Mouse (Mus musculus) olfactory bulb, adult 2 months (tissue): Measurements from ENCODE around the gene Kcnj15. TPM values are rescaled to one million over a fixed set of nuclear protein-coding genes. Genes with fewer than 3 reads are reported as not detected.

ENCODE experiments used
- H3K27ac ChIP-seq: fragments of 200-500 bp; 2 replicates; pipeline ENCODE4 v1.5.1; 2012; ENCODE audit warnings: low read depth, low read length; ENCODE audit not compliant: insufficient read depth
- H3K4me1 ChIP-seq: fragments of 200-500 bp; 2 replicates; pipeline ENCODE4 v1.6.1; 2012; ENCODE audit warnings: low read length; ENCODE audit not compliant: control insufficient read depth, insufficient read depth
- H3K4me3 ChIP-seq: fragments of 200-500 bp; 2 replicates; pipeline ENCODE4 v1.5.1; 2012; ENCODE audit warnings: mild to moderate bottlenecking, low read depth, low read length, moderate library complexity; ENCODE audit not compliant: insufficient read depth
- CTCF ChIP-seq: fragments of 200-500 bp; IDR thresholded peaks from 2 replicates; pipeline ENCODE4 v1.5.1; 2012; ENCODE audit warnings: low read depth, mild to moderate bottlenecking, low read length, moderate library complexity; ENCODE audit not compliant: insufficient read depth
- POLR2A ChIP-seq: fragments of 200-500 bp; IDR thresholded peaks from 2 replicates; pipeline ENCODE4 v1.6.1; 2012; ENCODE audit warnings: mild to moderate bottlenecking, low read depth, low read length, moderate library complexity; ENCODE audit not compliant: insufficient read depth
- WGBS: fragments of 180-500 bp; shearing (Covaris S2); methylation state at CpG from one replicate; pipeline ENCODE4 v1.1.7; 2018; 5-methylcytosine and 5-hydroxymethylcytosine counted together
- polyA plus RNA-seq: library from polyadenylated mRNA; stranded (reverse); fragments of >200 nt; gene quantifications from 2 replicates; pipeline ENCODE4 v1.2.4, GENCODE M21; 2012; ENCODE audit warnings: low replicate concordance; ENCODE audit not compliant: missing spikeins, insufficient read depth, insufficient read length

Gene Kcnj15
- polyA plus RNA-seq, 1 experiment, result not detected

- Histone ChIP-seq H3K4me1 (no peaks in the 10 kb centered on the region), H3K27ac (no peak overlapping the region), H3K4me3 (no peak overlapping the region)
- TF ChIP-seq CTCF (no peak), POLR2A (no peak)
- WGBS, result 86% methylated on average over 15 of the region's 15 CpGs
Observed at GRCm38 (mm10) chr16:95262706-95263363, 5.5 kb downstream of the Kcnj15 start.

GRCm38 (mm10) chr16:95264324-95264723 lies 7.0 kb downstream of the Kcnj15 start:
- TF ChIP-seq POLR2A (no peak), CTCF (no peak)
- no peak overlapping the region for H3K27ac ChIP-seq
- no peaks in the 10 kb centered on the region for H3K4me1 ChIP-seq
- H3K4me3 ChIP-seq, result no peak overlapping the region
- WGBS, result 77% methylated on average over 5 of the region's 5 CpGs

GRCm38 (mm10) chr16:95267481-95268183 lies 10.3 kb downstream of the Kcnj15 start:
- WGBS, result 73% methylated on average over 11 of the region's 11 CpGs
- no peak overlapping the region for H3K27ac ChIP-seq
- TF ChIP-seq CTCF, result no peak
- no peak for TF ChIP-seq POLR2A
- H3K4me1 ChIP-seq, result no peaks in the 10 kb centered on the region
- no peak overlapping the region for H3K4me3 ChIP-seq

GRCm38 (mm10) chr16:95269610-95270009 lies 12.3 kb downstream of the Kcnj15 start:
- TF ChIP-seq CTCF, result no peak
- no peak for TF ChIP-seq POLR2A
- no peak overlapping the region for H3K27ac ChIP-seq
- 82% methylated on average over 6 of the region's 6 CpGs for WGBS
- no peak overlapping the region for H3K4me3 ChIP-seq
- H3K4me1 ChIP-seq, result no peaks in the 10 kb centered on the region

GRCm38 (mm10) chr16:95273101-95273500 lies 15.7 kb downstream of the Kcnj15 start:
- Histone ChIP-seq H3K27ac (no peak overlapping the region), H3K4me3 (no peak overlapping the region), H3K4me1 (no peaks in the 10 kb centered on the region)
- no peak for TF ChIP-seq CTCF
- 91% methylated on average over 2 of the region's 2 CpGs for WGBS

GRCm38 (mm10) chr16:95275713-95276502 lies 18.6 kb downstream of the Kcnj15 start:
- no peaks in the 10 kb centered on the region for H3K4me1 ChIP-seq
- no peak overlapping the region for H3K27ac ChIP-seq
- H3K4me3 ChIP-seq, result no peak overlapping the region
- no peak for TF ChIP-seq POLR2A
- TF ChIP-seq CTCF, result no peak
- WGBS, result 89% methylated on average over 10 of the region's 10 CpGs

- TF ChIP-seq CTCF (no peak), POLR2A (no peak)
- Histone ChIP-seq H3K4me1 (no peaks in the 10 kb centered on the region), H3K4me3 (no peak overlapping the region), H3K27ac (no peak overlapping the region)
- WGBS, result 75% methylated on average over 3 of the region's 3 CpGs
Observed at GRCm38 (mm10) chr16:95279015-95279414, 21.7 kb downstream of the Kcnj15 start.

- H3K4me1 ChIP-seq, result no peaks in the 10 kb centered on the region
- H3K4me3 ChIP-seq, result no peak overlapping the region
- TF ChIP-seq CTCF, result no peak
- no peak for TF ChIP-seq POLR2A
- no peak overlapping the region for H3K27ac ChIP-seq
- WGBS, result 96% methylated on average over 3 of the region's 3 CpGs
Observed at GRCm38 (mm10) chr16:95280338-95280737, 23.0 kb downstream of the Kcnj15 start.

GRCm38 (mm10) chr16:95283369-95283768 lies 26.0 kb downstream of the Kcnj15 start:
- no peak overlapping the region for H3K4me3 ChIP-seq
- WGBS, result 91% methylated on average over 10 of the region's 10 CpGs
- no peak for TF ChIP-seq POLR2A
- TF ChIP-seq CTCF, result no peak
- H3K4me1 ChIP-seq, result no peaks in the 10 kb centered on the region
- H3K27ac ChIP-seq, result no peak overlapping the region
